Mouse (Mus musculus): ENCODE data around the gene Sap25. TPM values are rescaled to one million over a fixed set of nuclear protein-coding genes. Genes with fewer than 3 reads are reported as not detected.

The Sap25 gene
- total RNA-seq, 2 experiments from 2014 or later: 4.2 to 4.4 TPM

DNA sequence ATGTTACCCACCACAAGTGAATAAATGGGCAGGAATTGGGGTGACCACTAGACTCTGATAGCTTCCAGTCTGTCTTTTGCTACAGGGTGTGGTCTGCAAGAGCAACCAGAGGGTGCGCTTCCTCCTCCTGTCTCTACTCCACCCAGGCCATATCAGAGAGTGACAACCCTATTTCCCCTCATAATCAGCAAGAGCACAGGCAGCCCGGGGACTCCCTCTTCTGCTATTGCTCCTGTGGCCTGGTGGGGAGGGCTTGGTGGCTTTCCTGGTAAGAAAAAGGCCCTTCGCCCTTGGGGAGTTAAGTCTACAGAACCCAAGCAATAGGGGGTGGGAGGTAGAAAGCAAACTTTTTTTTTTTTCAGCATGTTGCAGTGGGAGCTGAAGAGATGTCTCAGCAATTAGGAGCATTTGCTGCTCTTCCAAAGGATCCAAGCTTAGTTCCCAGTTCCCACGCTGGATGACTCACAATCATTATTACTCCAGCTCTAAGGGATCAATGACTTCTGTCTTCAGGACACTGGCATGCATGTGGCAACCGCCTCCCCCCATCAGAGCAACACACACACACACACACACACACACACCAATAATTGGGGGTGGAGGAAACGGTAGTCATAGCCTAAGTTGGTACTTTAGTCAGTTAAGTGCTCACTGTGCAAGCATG, 45.1 kb downstream of the Sap25 start:
- intact Hi-C loops (cut with DNase I): no loop called here

GRCm38 (mm10) chr5:137689974-137690373, 48.8 kb downstream of the Sap25 start:
- no peak for DNase-seq
- intact Hi-C loops (cut with DNase I): no loop called here

More for the DNA sequence above, 45.1 kb downstream of the Sap25 start:
- DNase-seq: no peak

GRCm38 (mm10) chr5:137690531-137690930, 49.4 kb downstream of the Sap25 start:
- intact Hi-C loops (cut with DNase I): no loop called here
- DNase-seq: no peak

DNA sequence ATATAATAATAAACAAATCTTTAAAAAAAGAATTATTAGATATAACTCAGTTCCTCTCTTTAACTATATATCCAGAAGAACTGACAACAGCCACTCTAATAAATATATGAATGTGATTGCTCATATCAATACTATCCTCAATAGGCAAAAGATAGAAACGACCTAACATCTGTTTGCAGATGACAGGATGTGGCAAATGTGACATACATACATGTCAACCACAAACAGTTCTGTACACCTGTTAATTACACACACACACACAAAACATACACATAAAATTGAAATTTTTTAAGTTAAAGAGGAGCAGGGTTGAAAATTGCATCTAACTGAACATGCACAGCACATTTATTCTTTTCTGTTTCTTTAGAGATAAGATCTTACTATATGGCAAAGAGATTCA, 50.7 kb downstream of the Sap25 start:
- intact Hi-C loops (cut with DNase I): no loop called here
- no peak for DNase-seq

Other genes with a start within 250 kb of the Sap25 start
- gene Zan, start 164.3 kb upstream of the Sap25 start, total RNA-seq (2021): under 1 TPM; 0.02 TPM
- 10 to 100 TPM; 12.5 to 16.9 TPM for gene Pop7, start 138.8 kb upstream of the Sap25 start, total RNA-seq (2021)
- 10 to 100 TPM; 28.3 to 33.8 TPM for gene Gigyf1, start 122.8 kb upstream of the Sap25 start, total RNA-seq (2021)
- not detected for gene Epo, start 108.1 kb upstream of the Sap25 start, total RNA-seq (2021)
- gene Gnb2, start 107.8 kb upstream of the Sap25 start, total RNA-seq (2021): 100 to 1,000 TPM; 322 to 323 TPM
- gene Actl6b, start 87.8 kb upstream of the Sap25 start, total RNA-seq (2021): not detected
- not detected for gene Tfr2, start 71.5 kb upstream of the Sap25 start, total RNA-seq (2021)
- 10 to 100 TPM; 22.0 to 22.3 TPM for gene Mospd3, start 40.3 kb upstream of the Sap25 start, total RNA-seq (2021)
- 100 to 1,000 TPM; 101 to 107 TPM for gene Pcolce, start 27.6 kb upstream of the Sap25 start, total RNA-seq (2021)
- under 1 TPM; 0.27 to 0.43 TPM for gene Fbxo24, start 12.3 kb upstream of the Sap25 start, total RNA-seq (2021)
- gene Lrch4, start 12.2 kb upstream of the Sap25 start, total RNA-seq (2021): 10 to 100 TPM; 22.6 to 23.0 TPM
- 1 to 10 TPM; 6.6 to 8.5 TPM for gene Gm20605, start 12.2 kb upstream of the Sap25 start, total RNA-seq (2021)
- gene Irs3, start 4.4 kb downstream of the Sap25 start, total RNA-seq (2021): under 1 TPM; 0.15 to 0.57 TPM
- 10 to 100 TPM; 13.0 to 13.9 TPM for gene Agfg2, start 43.4 kb downstream of the Sap25 start, total RNA-seq (2021)
- 1 to 10 TPM; 1.4 to 1.8 TPM for gene Nyap1, start 100.3 kb downstream of the Sap25 start, total RNA-seq (2021)
- gene Tsc22d4, start 104.4 kb downstream of the Sap25 start, total RNA-seq (2021): 100 to 1,000 TPM; 287 to 312 TPM
- gene Ppp1r35, start 137.5 kb downstream of the Sap25 start, total RNA-seq (2021): 10 to 100 TPM; 13.9 to 14.0 TPM
- gene Mepce, start 146.3 kb downstream of the Sap25 start, total RNA-seq (2021): 10 to 100 TPM; 32.7 to 33.0 TPM
- 1 to 10 TPM; 1.1 to 1.3 TPM for gene Zcwpw1, start 146.5 kb downstream of the Sap25 start, total RNA-seq (2021)
- 1 to 10 TPM; 1.3 to 2.4 TPM for gene Pilra, start 194.9 kb downstream of the Sap25 start, total RNA-seq (2021)
- 1 to 10 TPM in 1 of 2 experiments, under 1 TPM in 1; 0.44 to 1.5 TPM for gene Pilrb1, start 216.8 kb downstream of the Sap25 start, total RNA-seq (2021)
- gene Pilrb2, start 230.5 kb downstream of the Sap25 start, total RNA-seq (2021): under 1 TPM; 0.45 to 1.00 TPM